Mouse (Mus musculus) cortical plate, adult 2 months (tissue): Measurements from ENCODE around the gene Igsf8. TPM values are rescaled to one million over a fixed set of nuclear protein-coding genes. Genes with fewer than 3 reads are reported as not detected.

Experiments
- H3K27ac ChIP-seq: fragments of 200-500 bp; 2 replicates; pipeline ENCODE4 v1.5.1; 2012; ENCODE audit warnings: low read length, control low read depth, inconsistent platforms; ENCODE audit not compliant: insufficient read depth
- H3K4me1 ChIP-seq: fragments of 200-500 bp; 2 replicates; pipeline ENCODE4 v1.6.1; 2011; ENCODE audit warnings: low read length; ENCODE audit not compliant: control insufficient read depth, insufficient read depth
- H3K4me3 ChIP-seq: fragments of 200-500 bp; 2 replicates; pipeline ENCODE4 v1.5.1; 2011; ENCODE audit warnings: mild to moderate bottlenecking, low read length, control low read depth; ENCODE audit not compliant: insufficient read depth
- CTCF ChIP-seq: fragments of 200-500 bp; IDR thresholded peaks from 2 replicates; pipeline ENCODE4 v1.5.1; 2011; ENCODE audit warnings: mild to moderate bottlenecking, control low read depth, low read length; ENCODE audit not compliant: insufficient read depth; ENCODE audit errors: extremely low read depth
- POLR2A ChIP-seq: fragments of 200-500 bp; IDR thresholded peaks from 2 replicates; pipeline ENCODE4 v1.6.1; 2011; ENCODE audit warnings: mild to moderate bottlenecking, low read length, control low read depth; ENCODE audit not compliant: insufficient read depth; ENCODE audit errors: extremely low read depth
- polyA plus RNA-seq: library from polyadenylated mRNA; depleted of rRNA; stranded (reverse); fragments of >200 nt; gene quantifications from 2 replicates; pipeline ENCODE4 v1.2.3, GENCODE M21; 2012; rRNA removed

Gene Igsf8
- polyA plus RNA-seq, 1 experiment = 318 TPM

GRCm38 (mm10) chr1:172364684-172365083 is 103.2 kb downstream of the Igsf8 start:
- no peaks in the 10 kb centered on the region for H3K4me1 ChIP-seq
- H3K27ac ChIP-seq = no peak overlapping the region
- no peak overlapping the region for H3K4me3 ChIP-seq
- no peak for TF ChIP-seq POLR2A
- TF ChIP-seq CTCF = peak; percentile 72

DNA sequence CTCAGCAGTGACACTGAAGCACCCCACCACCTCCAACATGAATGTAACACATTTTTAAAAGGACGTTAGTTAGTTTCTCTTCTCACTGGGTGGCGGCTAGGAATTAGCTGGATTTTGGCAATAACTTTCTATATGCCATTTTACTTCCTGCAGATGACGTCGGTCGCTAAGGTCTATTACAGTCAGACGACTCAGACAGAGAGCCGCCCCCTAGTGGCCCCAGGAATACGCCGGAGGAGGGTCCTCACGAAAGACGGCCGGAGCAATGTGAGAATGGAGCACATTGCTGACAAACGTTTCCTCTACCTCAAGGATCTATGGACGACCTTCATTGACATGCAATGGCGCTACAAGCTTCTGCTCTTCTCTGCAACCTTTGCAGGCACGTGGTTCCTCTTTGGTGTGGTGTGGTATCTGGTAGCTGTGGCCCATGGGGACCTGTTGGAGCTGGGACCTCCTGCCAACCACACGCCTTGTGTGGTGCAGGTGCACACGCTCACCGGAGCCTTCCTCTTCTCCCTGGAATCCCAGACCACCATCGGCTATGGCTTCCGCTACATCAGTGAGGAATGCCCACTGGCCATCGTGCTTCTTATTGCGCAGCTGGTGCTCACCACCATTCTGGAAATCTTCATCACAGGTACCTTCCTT is 107.5 kb downstream of the Igsf8 start:
- H3K27ac ChIP-seq = no peak overlapping the region
- no peak overlapping the region for H3K4me3 ChIP-seq
- H3K4me1 ChIP-seq = no peaks in the 10 kb centered on the region
- TF ChIP-seq CTCF (peak; percentile 9; the same call in 1 of the 2 replicates), POLR2A (no peak)

Other genes with a start within 250 kb of the Igsf8 start
- 7.5 and 8.7 TPM in 2 replicates for gene Vangl2, start 233.2 kb upstream of the Igsf8 start, polyA plus RNA-seq
- 0.52 and 0.57 TPM in 2 replicates for gene Nhlh1, start 204.1 kb upstream of the Igsf8 start, polyA plus RNA-seq
- gene Copa, start 179.1 kb upstream of the Igsf8 start, polyA plus RNA-seq = 104 and 105 TPM in 2 replicates
- gene Ncstn, start 178.8 kb upstream of the Igsf8 start, polyA plus RNA-seq = 89.5 and 90.6 TPM in 2 replicates
- 85.8 and 87.6 TPM in 2 replicates for gene Pex19, start 134.9 kb upstream of the Igsf8 start, polyA plus RNA-seq
- 99.6 and 106 TPM in 2 replicates for gene Dcaf8, start 113.6 kb upstream of the Igsf8 start, polyA plus RNA-seq
- gene Pea15a, start 54.8 kb upstream of the Igsf8 start, polyA plus RNA-seq = 530 and 543 TPM in 2 replicates
- gene Casq1, start 41.8 kb upstream of the Igsf8 start, polyA plus RNA-seq = 1.1 and 2.9 TPM in 2 replicates
- not detected in 2 replicates for gene Atp1a4, start 3.2 kb upstream of the Igsf8 start, polyA plus RNA-seq
- gene Atp1a2, start 36.4 kb downstream of the Igsf8 start, polyA plus RNA-seq = 534 and 567 TPM in 2 replicates
- gene Kcnj9, start 67.7 kb downstream of the Igsf8 start, polyA plus RNA-seq = 169 and 180 TPM in 2 replicates
- gene Kcnj10, start 79.6 kb downstream of the Igsf8 start, polyA plus RNA-seq = 96.8 and 102 TPM in 2 replicates
- gene Pigm, start 114.9 kb downstream of the Igsf8 start, polyA plus RNA-seq = 6.5 TPM in 2 replicates
- gene Slamf9, start 213.7 kb downstream of the Igsf8 start, polyA plus RNA-seq = 1.3 and 1.4 TPM in 2 replicates
- gene Igsf9, start 220.1 kb downstream of the Igsf8 start, polyA plus RNA-seq = 15.6 and 16.2 TPM in 2 replicates
- gene Tagln2, start 238.4 kb downstream of the Igsf8 start, polyA plus RNA-seq = 15.8 and 18.0 TPM in 2 replicates